8 mouse cellular contexts compared by ENCODE assay signal in genomic region chr7:19000421-19000820, GRCm38 (mm10). TPM values are rescaled to one million over a fixed set of nuclear protein-coding genes. Genes with fewer than 3 reads are reported as not detected.
A peak's percentile ranks its signal among the peaks of the same experiment; 100 is the strongest.
DNase-seq lines count a peak whose midpoint lies in the region; ATAC-seq lines count a peak whose summit lies in the region.

No protein-coding gene starts in this region.

- H3K36me3 ChIP-seq in forebrain, embryonic 10.5 days (replicated peaks), result peaks cover 28% of the 10 kb centered on the region
- H3K36me3 ChIP-seq in limb, embryonic 10.5 days, result peaks cover 25% of the 10 kb centered on the region
- peaks cover 9% of the 10 kb centered on the region; the same call in 1 of the 2 replicates for H3K36me3 ChIP-seq in stomach, embryonic 14.5 days (ENCODE audit: control insufficient read depth, insufficient read depth, low read length)

- peak; percentile 41 for DNase-seq in kidney, postnatal 10 days
- DNase-seq in kidney, adult 18-20 months, result no peak
- no peak for DNase-seq in forebrain, embryonic 10.5 days (ENCODE audit: extremely low spot score, low spot score)
- no peak for DNase-seq in limb, embryonic 10.5 days (ENCODE audit: low spot score)
- no peak for DNase-seq in layer of hippocampus, adult 11-12 months (ENCODE audit: low spot score)
- DNase-seq in adrenal gland, postnatal 10 days, result no peak
- DNase-seq in layer of hippocampus, postnatal 25 days (ENCODE audit: extremely low spot score in 1 of 2, low spot score in 1 of 2), result no peak

- H3K27me3 ChIP-seq in forebrain, embryonic 10.5 days (ENCODE audit: poor library complexity, severe bottlenecking), result no peaks in the 10 kb centered on the region
- H3K27me3 ChIP-seq in limb, embryonic 10.5 days (ENCODE audit: low read depth, poor library complexity, severe bottlenecking), result no peaks in the 10 kb centered on the region
- no peaks in the 10 kb centered on the region for H3K27me3 ChIP-seq in stomach, embryonic 14.5 days (ENCODE audit: control insufficient read depth, insufficient read depth, low read length)

- no peaks in the 10 kb centered on the region for H3K9me3 ChIP-seq in forebrain, embryonic 10.5 days
- no peaks in the 10 kb centered on the region for H3K9me3 ChIP-seq in limb, embryonic 10.5 days (replicated peaks)
- H3K9me3 ChIP-seq in stomach, embryonic 14.5 days (ENCODE audit: control insufficient read depth, low read depth, low read length), result no peaks in the 10 kb centered on the region

- H3K9ac ChIP-seq in stomach, embryonic 14.5 days (replicated peaks; ENCODE audit: low read depth, low read length), result peak overlapping the region; percentile 22; the same call in 1 of the 2 replicates

- H3K4me1 ChIP-seq in forebrain, embryonic 10.5 days, result peaks cover 54% of the 10 kb centered on the region
- H3K4me1 ChIP-seq in limb, embryonic 10.5 days, result peaks cover 46% of the 10 kb centered on the region
- H3K4me1 ChIP-seq in stomach, embryonic 14.5 days (ENCODE audit: control insufficient read depth, insufficient read depth, low read length), result peaks cover 15% of the 10 kb centered on the region

- H3K27ac ChIP-seq in forebrain, embryonic 10.5 days, result peak overlapping the region; percentile 77
- H3K27ac ChIP-seq in limb, embryonic 10.5 days, result peak overlapping the region; percentile 80
- H3K27ac ChIP-seq in stomach, embryonic 14.5 days (ENCODE audit: low read length), result peak overlapping the region; percentile 27; the same call in 1 of the 2 replicates

- peak overlapping the region; percentile 51 for H3K4me2 ChIP-seq in stomach, embryonic 14.5 days (replicated peaks; ENCODE audit: low read depth, low read length)

- peak overlapping the region; percentile 45 for H3K4me3 ChIP-seq in forebrain, embryonic 10.5 days
- H3K4me3 ChIP-seq in limb, embryonic 10.5 days, result peak overlapping the region; percentile 46
- H3K4me3 ChIP-seq in stomach, embryonic 14.5 days (ENCODE audit: low read depth, low read length), result peak overlapping the region; percentile 29

- WGBS in forebrain, embryonic 10.5 days, result 63% methylated on average over 10 of the region's 10 CpGs
- WGBS in limb, embryonic 10.5 days, result 52% methylated on average over 10 of the region's 10 CpGs
- WGBS in stomach, embryonic 14.5 days, result 41% methylated on average over 10 of the region's 10 CpGs

- no peak for ATAC-seq in stomach, embryonic 14.5 days (ENCODE audit: insufficient number of reproducible peaks, insufficient read depth, low FRiP score, low read depth)

RNA-seq across cellular contexts. Expression of gene Irf2bp1, which starts 3.4 kb away (rescaled TPM):
- 21.3 and 22.1 TPM in 2 replicates for polyA plus RNA-seq in forebrain, embryonic 10.5 days (2016; fragmentation: Nextera tagmentation; extraction: Ambion mirVana)
- 30.8 and 34.4 TPM in 2 replicates for polyA plus RNA-seq in limb, embryonic 10.5 days (2016; fragmentation: Nextera tagmentation; extraction: Ambion mirVana)
- 22.7 and 25.5 TPM in 2 replicates for polyA plus RNA-seq in stomach, embryonic 14.5 days (2014; fragmentation: Nextera tagmentation; extraction: Ambion mirVana)
- total RNA-seq in adrenal gland, postnatal 10 days (2021), result 10 to 100 TPM; 36.9 to 37.2 TPM
- 10 to 100 TPM; 51.7 to 53.5 TPM for total RNA-seq in layer of hippocampus, postnatal 25 days (2021)

RNA-seq across cellular contexts. Expression of gene Mypop, which starts 9.4 kb away (rescaled TPM):
- 3.9 and 4.4 TPM in 2 replicates for polyA plus RNA-seq in forebrain, embryonic 10.5 days (2016; fragmentation: Nextera tagmentation; extraction: Ambion mirVana)
- 3.4 and 4.0 TPM in 2 replicates for polyA plus RNA-seq in limb, embryonic 10.5 days (2016; fragmentation: Nextera tagmentation; extraction: Ambion mirVana)
- polyA plus RNA-seq in stomach, embryonic 14.5 days (2014; fragmentation: Nextera tagmentation; extraction: Ambion mirVana), result 3.0 and 3.5 TPM in 2 replicates
- total RNA-seq in adrenal gland, postnatal 10 days (2021), result 1 to 10 TPM; 6.4 to 6.8 TPM
- 10 to 100 TPM; 44.9 to 48.3 TPM for total RNA-seq in layer of hippocampus, postnatal 25 days (2021)

RNA-seq across cellular contexts. Expression of gene Nanos2, which starts 13.2 kb away (rescaled TPM):
- polyA plus RNA-seq in forebrain, embryonic 10.5 days (2016; fragmentation: Nextera tagmentation; extraction: Ambion mirVana), result 0.15 TPM in 1 of 2 replicates, not detected in the other
- not detected in 2 replicates for polyA plus RNA-seq in limb, embryonic 10.5 days (2016; fragmentation: Nextera tagmentation; extraction: Ambion mirVana)
- polyA plus RNA-seq in stomach, embryonic 14.5 days (2014; fragmentation: Nextera tagmentation; extraction: Ambion mirVana), result not detected in 2 replicates
- total RNA-seq in adrenal gland, postnatal 10 days (2021), result not detected
- under 1 TPM; 0.17 to 0.70 TPM for total RNA-seq in layer of hippocampus, postnatal 25 days (2021)

RNA-seq across cellular contexts. Expression of gene Foxa3, which starts 22.9 kb away (rescaled TPM):
- not detected in 2 replicates for polyA plus RNA-seq in forebrain, embryonic 10.5 days (2016; fragmentation: Nextera tagmentation; extraction: Ambion mirVana)
- polyA plus RNA-seq in limb, embryonic 10.5 days (2016; fragmentation: Nextera tagmentation; extraction: Ambion mirVana), result not detected in 2 replicates
- 14.8 and 15.3 TPM in 2 replicates for polyA plus RNA-seq in stomach, embryonic 14.5 days (2014; fragmentation: Nextera tagmentation; extraction: Ambion mirVana)
- 10 to 100 TPM in 1 of 2 experiments, 1 to 10 TPM in 1; 4.8 to 14.0 TPM for total RNA-seq in adrenal gland, postnatal 10 days (2021)
- not detected for total RNA-seq in layer of hippocampus, postnatal 25 days (2021)

RNA-seq across cellular contexts. Expression of gene Sympk, which starts 23.8 kb away (rescaled TPM):
- 41.2 and 46.3 TPM in 2 replicates for polyA plus RNA-seq in forebrain, embryonic 10.5 days (2016; fragmentation: Nextera tagmentation; extraction: Ambion mirVana)
- 50.4 and 54.6 TPM in 2 replicates for polyA plus RNA-seq in limb, embryonic 10.5 days (2016; fragmentation: Nextera tagmentation; extraction: Ambion mirVana)
- polyA plus RNA-seq in stomach, embryonic 14.5 days (2014; fragmentation: Nextera tagmentation; extraction: Ambion mirVana), result 21.7 and 23.7 TPM in 2 replicates
- total RNA-seq in adrenal gland, postnatal 10 days (2021), result 10 to 100 TPM; 78.0 to 89.0 TPM
- total RNA-seq in layer of hippocampus, postnatal 25 days (2021), result 100 to 1,000 TPM; 111 to 113 TPM

Comparison
In these comparisons a context has a peak if more than half of its experiments do, and no peak if none do; other contexts are left out.
1. H3K27ac ChIP-seq: peak in every context shown above with its lines; median percentile 80 in limb, embryonic 10.5 days; 77 in forebrain, embryonic 10.5 days; 27 in stomach, embryonic 14.5 days.